In the genomic region with DNA sequence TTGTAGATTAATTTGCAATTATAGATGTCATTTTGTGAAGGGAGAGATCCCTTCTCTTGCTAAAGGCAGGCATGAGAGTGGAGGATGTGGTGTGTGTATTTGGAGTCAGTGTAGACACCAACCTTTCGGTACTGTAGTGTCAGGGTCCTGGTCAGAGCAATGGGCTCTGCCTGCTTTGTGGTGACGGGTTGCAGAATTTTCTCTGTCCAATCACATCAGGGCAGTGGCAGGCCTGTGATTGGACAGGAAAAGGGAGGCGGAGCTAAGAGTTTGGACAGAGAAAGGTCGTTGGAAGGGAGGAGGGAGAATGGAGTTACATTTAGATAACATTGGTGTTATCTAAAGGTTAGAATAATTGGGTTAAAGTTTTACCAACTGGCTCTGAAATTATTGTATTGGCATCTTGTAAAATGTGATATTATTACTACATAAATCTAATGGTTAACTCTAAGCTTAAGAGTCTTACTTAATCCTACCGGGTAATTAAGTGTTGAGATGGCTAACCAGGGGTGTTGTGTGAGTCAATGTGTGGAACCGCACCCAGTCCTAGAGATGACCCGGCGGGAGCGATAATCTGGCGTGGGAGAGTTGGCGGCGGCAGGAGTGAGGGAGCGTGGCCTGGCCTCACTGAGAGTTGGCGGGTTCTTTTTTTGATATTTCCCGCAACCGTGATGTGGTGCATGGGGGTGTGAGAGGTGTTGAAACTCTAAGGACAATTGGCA, we compare ENCODE assay signal across 18 mouse cellular contexts. TPM values are rescaled to one million over a fixed set of nuclear protein-coding genes. Genes with fewer than 3 reads are reported as not detected.
"Had no signal": no experiment of that assay in that cellular context is flagged by ENCODE, and none has a peak within 500 bp of the region (broad histone marks: within the 10 kb centered on the region; RNA-seq: fewer than 3 reads in every experiment).

No protein-coding gene starts in this region.

- H3K27me3 ChIP-seq: limb, embryonic 15.5 days; neural tube, embryonic 13.5 days had no signal

- H3K9ac ChIP-seq: limb, embryonic 15.5 days; liver, embryonic 12.5 days; lung, embryonic 14.5 days; neural tube, embryonic 13.5 days had no signal

- H3K9me3 ChIP-seq: limb, embryonic 15.5 days; liver, embryonic 12.5 days; megakaryocyte, embryonic 14.5 days had no signal

- H3K4me2 ChIP-seq: limb, embryonic 15.5 days; liver, embryonic 12.5 days; lung, embryonic 14.5 days; midbrain, embryonic 11.5 days; neural tube, embryonic 13.5 days had no signal

- H3K4me3 ChIP-seq: limb, embryonic 15.5 days; liver, embryonic 12.5 days; megakaryocyte, embryonic 14.5 days; neural tube, embryonic 13.5 days had no signal

- H3K27ac ChIP-seq: kidney, postnatal 0 days; limb, embryonic 15.5 days; liver, embryonic 12.5 days; neural tube, embryonic 13.5 days had no signal

- H3K36me3 ChIP-seq: limb, embryonic 15.5 days; liver, embryonic 12.5 days; neural tube, embryonic 13.5 days had no signal

- DNase-seq: kidney, adult 9 months; kidney, postnatal 36 days; layer of hippocampus, adult 9-11 months; layer of hippocampus, postnatal 36 days; lung, embryonic 14.5 days; lung, postnatal 10 days; lung, postnatal 4 days; retina, postnatal 1 day; thymus, postnatal 36 days had no signal

- ATAC-seq: liver, embryonic 12.5 days; midbrain, embryonic 16.5 days had no signal

RNA-seq across cellular contexts. Expression of a gene that starts 0.6 kb away (rescaled TPM):
- polyA plus RNA-seq: limb, embryonic 11.5 days; liver, embryonic 12.5 days; liver, embryonic 16.5 days; lung, embryonic 14.5 days had no signal
